Mouse (Mus musculus) left cerebral cortex, postnatal 10 days (tissue): ENCODE results near the gene Zfp428. TPM values are rescaled to one million over a fixed set of nuclear protein-coding genes. Genes with fewer than 3 reads are reported as not detected.
"Not testable (repeated sequence)": the region's sequence is repeated elsewhere in the genome, so short reads cannot be mapped to it uniquely, and the experiment has no call there.

ENCODE experiments used
- DNase-seq, 2 experiments: peaks; one replicate each; pipeline ENCODE4 v3.0.0; 2021 to 2022; ENCODE audit warnings: low spot score in 2 of 2, mixed read lengths in 1 of 2; ENCODE audit errors: extremely low spot score in 1 of 2
- intact Hi-C: fragments of 180-260 bp; cut with DNase I; formaldehyde crosslinking; loops from one replicate; pipeline ENCODE4 v1.15.1; 2025
- total RNA-seq, 2 experiments: library from RNA; stranded (reverse); gene quantifications; 2 replicates each; pipeline ENCODE4 v1.2.3; 2021

The Zfp428 gene
- total RNA-seq, 2 experiments from 2014 or later = 61.9 to 67.5 TPM

DNA sequence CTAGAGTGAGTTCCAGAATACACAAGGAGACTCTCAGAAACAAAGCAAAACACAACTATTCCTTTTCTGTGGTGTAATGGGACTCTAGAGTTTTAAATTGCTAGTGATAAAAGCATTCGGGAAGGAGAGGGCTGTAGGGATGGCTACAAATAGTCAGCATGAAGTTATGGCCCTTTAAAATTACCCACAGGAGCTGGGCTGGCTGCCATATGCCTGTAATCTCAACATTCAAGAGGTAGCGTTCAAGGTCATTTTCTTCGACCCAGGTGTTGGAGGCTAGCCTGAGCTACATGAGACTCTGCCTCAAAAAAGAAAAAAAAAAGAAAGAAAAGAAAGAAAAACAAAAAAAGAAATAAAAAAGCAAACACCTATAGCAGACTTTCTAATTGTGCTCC, 744 bp upstream of the Zfp428 start:
- no peak for DNase-seq
- intact Hi-C loops = no loop called here

DNA sequence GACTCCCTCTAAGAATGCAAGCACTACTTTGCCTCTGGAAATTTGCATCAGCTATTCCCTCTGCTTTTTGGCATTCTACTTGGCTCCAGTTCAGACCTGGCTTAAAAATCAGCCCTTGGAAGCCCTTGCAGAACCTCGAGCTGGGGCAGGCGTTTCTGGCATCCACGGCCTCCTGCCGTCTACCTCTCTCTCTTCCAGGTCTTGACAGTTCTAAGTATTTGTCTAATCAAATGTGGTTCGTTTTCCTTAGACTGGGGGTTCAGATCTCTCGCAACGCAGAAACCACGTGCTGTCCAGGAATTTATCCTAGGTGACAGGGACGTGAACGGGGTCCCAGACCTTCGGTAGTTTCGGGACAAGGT, 349 bp upstream of the Zfp428 start:
- intact Hi-C loops = no loop called here
- DNase-seq = peak in 1 of 2 experiments; percentile 74

DNA sequence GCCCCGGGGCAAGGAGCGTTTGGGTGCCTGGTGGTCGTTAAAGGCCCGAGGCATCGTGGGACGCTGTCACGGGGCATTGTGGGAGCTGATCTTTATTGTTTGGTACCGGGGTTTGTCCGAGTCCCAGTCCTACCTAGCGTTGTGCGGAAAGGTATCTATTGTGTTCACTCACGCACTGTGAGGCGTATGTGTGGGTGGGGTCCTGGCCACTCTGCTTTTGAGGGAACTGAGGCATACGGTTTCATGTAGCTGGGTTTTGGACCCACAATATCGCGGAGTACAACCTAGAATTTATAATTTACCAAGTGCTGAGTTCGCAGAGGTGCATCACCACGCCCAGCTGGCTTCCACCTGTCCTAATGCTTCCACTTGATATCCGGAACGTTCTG, 914 bp downstream of the Zfp428 start:
- DNase-seq = no peak
- intact Hi-C loops = no loop called here

- intact Hi-C loops = loop anchor here (5.0 kb wide), 1 partner anchor 35 kb away; no protein-coding TSS in a partner anchor
- no peak for DNase-seq
These were observed 5.5 kb downstream of the Zfp428 start, which contains the start of gene AC161166.1 for GRCm38 (mm10) chr7:24512355-24512754. Gene AC161166.1 (minus strand): TSS chr7:24512455.

DNA sequence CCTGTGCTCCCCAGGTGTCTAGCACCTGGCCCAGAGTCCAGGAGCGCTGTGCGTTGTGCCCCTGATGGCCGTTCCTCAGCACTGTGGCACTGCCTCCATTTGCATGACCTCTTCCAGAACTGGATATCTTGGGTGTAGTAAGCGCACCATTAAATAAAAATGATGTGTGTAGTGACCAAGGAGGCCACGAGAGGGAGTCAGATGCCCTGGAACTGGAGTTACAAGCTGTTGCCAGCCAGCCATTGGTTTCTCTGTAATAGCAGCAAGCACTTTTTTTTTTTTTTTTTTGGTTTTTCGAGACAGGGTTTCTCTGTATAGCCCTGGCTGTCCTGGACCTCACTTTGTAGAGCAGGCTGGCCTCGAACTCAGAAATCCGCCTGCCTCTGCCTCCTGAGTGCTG, 9.5 kb downstream of the Zfp428 start:
- intact Hi-C loops, DNase-seq: not testable (repeated sequence)

DNA sequence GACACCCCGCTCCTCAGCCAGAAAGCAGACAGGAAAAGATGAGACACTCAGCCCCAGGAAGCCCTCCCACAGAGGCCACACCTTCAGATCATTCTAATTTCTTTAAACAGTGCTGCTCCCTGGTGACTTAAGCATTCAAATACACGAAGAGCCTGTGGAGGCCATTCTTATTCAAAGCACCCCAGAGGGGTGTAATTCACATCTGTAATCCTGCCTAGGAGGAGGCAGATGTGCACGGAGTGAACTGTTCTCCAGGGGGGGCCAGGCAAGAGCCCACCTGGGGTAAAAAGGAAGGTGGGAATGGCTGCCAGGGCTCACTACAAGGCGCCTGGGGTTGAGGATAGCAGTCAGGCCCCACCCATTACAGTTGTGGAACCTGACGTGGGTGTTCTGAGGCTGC, 10.3 kb downstream of the Zfp428 start:
- intact Hi-C loops = no loop called here

DNA sequence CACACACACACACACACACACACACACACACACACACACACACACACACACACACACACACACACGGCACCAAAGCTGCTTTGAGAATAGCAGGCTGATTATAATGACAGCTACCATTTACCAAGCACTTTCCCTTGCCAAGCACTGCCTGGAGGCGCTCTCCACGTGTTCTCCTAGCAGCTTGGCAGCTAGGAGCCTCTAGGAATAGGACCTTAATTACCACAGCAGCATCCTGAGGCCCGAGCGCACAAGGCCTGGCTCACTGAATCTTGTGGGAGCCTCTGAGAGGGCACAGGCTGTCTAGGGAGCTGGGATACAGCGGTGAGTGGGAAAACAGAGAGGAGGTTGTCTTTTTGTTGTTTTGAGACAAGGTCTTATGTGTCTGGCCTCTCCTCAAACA, 10.8 kb downstream of the Zfp428 start:
- intact Hi-C loops = no loop called here

More for the DNA sequence above, 10.3 kb downstream of the Zfp428 start:
- DNase-seq = no peak

GRCm38 (mm10) chr7:24519130-24519529, 12.3 kb downstream of the Zfp428 start:
- DNase-seq = no peak
- intact Hi-C loops = no loop called here

More for the DNA sequence above, 10.8 kb downstream of the Zfp428 start:
- DNase-seq = peak in 1 of 2 experiments; percentile 69

- DNase-seq, intact Hi-C loops: not testable (repeated sequence)
These were observed 13.2 kb downstream of the Zfp428 start for GRCm38 (mm10) chr7:24520054-24520453.

DNA sequence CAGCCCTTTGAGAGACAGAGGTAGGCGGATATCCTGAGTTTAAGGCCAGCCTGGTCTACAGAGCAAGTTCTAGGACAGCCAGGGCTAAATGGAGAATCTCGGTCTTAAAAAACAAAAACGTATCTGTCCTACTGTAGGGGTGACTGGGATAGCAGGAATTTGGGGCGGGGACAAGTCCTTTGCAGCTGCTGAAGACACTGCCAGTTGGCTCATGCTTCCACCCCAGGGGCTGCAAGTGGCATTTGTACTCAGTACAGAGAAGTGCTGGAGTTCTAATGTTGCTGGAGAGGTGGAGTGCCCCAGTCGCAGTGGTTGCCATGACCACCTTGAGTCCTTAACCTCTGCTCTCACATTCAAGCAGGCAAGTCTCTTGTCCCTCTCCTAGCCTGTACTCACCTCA, 16.0 kb downstream of the Zfp428 start:
- intact Hi-C loops = no loop called here
- no peak for DNase-seq

DNA sequence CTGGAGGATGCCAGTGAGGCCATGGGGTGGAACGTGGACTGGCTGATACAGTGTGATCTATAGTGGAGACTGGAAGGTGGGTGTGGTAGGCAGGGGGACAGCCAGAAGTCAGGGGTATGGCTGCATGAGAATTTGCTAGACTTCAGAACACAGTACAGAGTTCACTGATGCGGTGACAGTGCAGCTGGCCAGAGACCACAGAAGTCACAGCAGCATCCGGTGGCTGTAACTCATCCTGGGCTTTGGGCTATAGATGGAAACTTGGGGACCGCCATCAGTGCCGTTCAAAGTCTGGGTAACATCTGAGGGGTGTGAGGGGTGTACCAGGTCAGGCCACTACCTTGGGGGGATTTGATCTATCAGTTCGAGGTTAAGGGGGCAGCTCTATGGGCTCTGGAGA, 16.9 kb downstream of the Zfp428 start:
- DNase-seq = no peak
- intact Hi-C loops = no loop called here

DNA sequence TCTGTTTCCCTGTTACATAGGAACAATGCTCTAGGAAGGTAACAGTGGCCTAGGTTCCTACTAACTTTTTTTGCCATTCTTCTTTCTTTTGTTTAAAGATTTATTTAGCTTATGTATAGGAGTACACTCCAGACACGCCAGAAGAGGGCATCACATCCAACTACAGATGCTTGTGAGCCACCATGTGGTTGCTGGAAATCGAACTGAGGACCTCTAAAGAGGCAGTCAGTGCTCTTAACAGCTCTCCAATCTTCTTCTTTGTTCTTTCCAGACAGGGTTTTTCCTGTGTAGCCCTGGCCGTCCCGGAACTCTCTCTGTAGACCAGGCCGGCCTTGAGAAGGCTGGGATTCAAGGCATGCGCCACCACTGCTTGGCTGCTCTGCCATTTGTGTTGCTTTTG, 18.2 kb downstream of the Zfp428 start:
- DNase-seq = no peak
- intact Hi-C loops = no loop called here

DNA sequence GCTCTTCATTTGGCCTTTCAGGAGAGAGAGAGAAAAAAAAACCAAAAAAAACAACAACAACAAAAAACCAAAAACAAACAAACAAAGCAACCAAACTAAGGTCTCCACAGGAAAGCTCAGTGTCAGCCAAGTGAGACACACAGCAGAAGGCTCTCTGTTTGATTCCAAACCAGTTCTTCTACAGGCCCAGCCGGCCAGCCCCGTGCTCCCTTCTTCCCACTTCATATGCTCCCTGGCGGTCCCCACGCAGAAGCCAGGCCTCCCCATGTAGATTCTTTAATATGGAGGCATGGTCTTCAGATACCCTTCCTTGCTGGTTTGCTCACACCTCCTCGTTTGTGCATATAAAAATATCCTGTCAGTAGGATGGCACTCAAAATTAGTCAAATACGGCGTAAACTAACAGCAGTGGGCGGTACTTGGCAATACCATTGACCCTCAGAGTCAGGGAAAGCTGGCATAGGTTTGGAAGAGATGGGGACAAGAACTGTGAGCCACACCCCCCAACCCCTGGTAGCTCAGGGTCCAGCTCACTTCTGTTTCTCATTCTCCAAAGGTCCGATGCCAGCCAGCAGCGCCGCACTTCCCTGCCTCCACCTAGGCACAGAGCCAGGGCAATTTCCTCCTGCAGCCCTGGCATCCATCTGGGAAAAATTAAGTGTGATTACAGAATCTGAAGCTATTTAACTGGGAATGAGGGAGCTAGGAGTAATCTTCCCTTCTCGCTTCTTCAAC, 19.0 kb downstream of the Zfp428 start:
- DNase-seq = no peak
- intact Hi-C loops = no loop called here

GRCm38 (mm10) chr7:24528861-24529260, 22.1 kb downstream of the Zfp428 start:
- no peak for DNase-seq
- intact Hi-C loops = no loop called here

DNA sequence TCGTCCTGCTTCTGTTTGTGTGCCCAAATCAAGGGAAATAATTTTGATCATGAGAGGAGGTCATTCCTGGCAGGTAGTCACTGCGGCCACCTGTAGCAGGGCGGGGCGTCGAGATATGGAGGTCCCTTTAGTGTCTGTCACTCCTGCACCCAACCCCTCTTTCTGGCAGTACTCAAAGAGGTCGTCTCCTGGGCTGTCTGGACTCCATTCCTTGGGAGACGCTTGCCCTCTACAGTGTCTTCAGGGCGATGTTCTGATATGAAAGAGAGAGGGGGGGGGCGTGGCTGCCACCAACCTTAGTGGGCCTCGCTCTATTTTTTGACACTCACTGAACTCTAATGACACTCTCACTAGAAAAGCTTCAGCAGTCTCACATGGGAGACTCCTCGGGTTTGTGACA, 22.8 kb downstream of the Zfp428 start:
- DNase-seq = peak in 1 of 2 experiments; percentile 37
- intact Hi-C loops = no loop called here

DNA sequence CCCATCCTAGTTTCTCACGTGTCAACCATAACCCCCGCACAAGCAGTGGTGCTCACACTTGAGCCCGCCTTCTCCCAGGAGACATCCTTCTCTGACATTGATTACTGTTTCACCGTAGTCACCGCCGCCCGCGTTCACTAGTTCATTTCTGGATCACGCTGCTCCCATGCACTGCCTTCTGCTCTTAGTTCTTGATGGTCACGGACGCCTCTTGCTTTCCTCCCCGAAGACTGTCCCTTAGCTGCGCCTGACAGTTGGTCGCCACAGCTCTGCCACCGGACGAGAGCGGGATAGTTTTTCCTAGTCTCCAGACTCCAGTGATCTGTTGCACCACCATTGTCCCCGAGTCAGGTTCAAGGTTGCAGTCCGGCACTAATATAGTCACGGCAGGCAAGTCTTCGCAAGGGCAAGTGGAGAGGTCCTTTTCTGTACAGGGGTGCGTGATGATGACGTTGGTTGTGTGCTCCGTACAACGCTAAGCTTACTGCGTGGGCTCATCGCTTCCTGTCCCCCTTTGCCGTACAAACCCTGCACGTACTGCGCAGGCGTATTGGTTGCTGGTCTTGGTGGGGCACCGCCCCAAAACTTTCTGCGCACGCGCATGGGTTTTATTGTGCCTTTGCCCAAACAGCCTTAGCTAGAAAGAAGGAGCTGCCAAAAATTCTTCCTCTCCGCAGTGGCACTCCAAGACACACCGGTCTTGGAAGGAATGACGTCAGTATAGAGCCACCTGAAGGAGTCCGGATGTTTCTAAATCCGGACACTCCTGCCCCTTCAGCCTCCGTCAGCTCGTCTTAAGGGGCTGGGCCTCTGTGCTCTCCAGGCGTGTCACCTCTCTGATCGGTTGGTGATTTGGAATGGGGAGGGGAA, 23.5 kb downstream of the Zfp428 start, which contains the start of gene Irgq:
TSS of gene Irgq (plus strand) at position 628 of the 870 bp plus-strand sequence.
- intact Hi-C loops = no loop called here
- DNase-seq = peak; percentile 98 to 99

- peak in 1 of 2 experiments; percentile 88 for DNase-seq
- intact Hi-C loops = no loop called here
These were observed 24.6 kb downstream of the Zfp428 start for GRCm38 (mm10) chr7:24531211-24531971.

- intact Hi-C loops = no loop called here
- no peak for DNase-seq
These were observed 26.3 kb downstream of the Zfp428 start for GRCm38 (mm10) chr7:24533031-24533571.

DNA sequence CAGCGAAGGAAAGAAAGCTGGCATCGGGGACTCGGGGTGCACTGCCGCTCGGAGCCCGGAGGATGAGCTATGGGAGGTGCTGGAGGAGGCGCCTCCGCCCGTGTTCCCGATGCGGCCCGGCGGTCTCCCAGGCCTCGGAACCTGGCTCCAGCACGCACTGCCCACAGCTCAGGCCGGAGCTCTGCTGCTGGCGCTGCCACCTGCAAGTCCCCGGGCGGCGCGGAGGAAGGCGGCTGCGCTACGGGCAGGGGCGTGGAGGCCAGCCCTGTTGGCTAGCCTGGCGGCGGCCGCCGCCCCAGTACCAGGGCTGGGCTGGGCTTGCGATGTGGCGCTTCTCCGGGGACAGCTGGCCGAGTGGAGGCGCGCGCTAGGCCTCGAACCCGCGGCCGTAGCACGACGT, 27.0 kb downstream of the Zfp428 start:
- no peak for DNase-seq
- intact Hi-C loops = no loop called here
